Mouse (Mus musculus) adrenal gland, adult 8-10 months (tissue): ENCODE data around the gene Phrf1. TPM values are rescaled to one million over a fixed set of nuclear protein-coding genes. Genes with fewer than 3 reads are reported as not detected.

Experiments used
- DNase-seq: peaks from one replicate; pipeline ENCODE4 v3.0.0; 2022
- microRNA-seq, 2 experiments: library from miRNA; unstranded; fragments of <30 nt; microRNA quantifications; one replicate each; pipeline ENCODE4 v1.2.0; 2022
- total RNA-seq, 4 experiments: library from RNA; stranded (reverse); gene quantifications; 2 replicates each; pipeline ENCODE4 v1.2.4; 2022

Gene Phrf1
- total RNA-seq, 4 experiments from 2014 or later = 79.8 to 92.9 (median 84.3) TPM

- DNase-seq = no peak
Observed at GRCm38 (mm10) chr7:141293852-141294471, 65.4 kb downstream of the Phrf1 start.

DNA sequence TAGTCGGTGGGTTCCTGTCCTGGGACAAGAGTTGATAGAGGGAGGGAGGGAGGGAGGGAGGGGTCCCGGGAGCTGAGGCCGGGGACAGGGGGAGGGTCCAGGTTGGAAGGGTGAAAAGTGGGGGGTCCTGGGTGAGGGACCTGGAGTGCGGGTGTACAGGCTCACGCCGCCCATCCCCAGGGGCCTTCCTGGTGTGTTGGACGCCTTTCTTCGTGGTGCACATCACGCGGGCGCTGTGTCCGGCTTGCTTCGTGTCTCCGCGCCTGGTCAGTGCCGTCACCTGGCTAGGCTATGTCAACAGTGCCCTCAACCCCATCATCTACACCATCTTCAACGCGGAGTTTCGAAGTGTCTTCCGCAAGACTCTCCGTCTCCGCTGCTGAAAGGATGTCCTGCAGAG, 65.9 kb downstream of the Phrf1 start:
- DNase-seq = no peak

- no peak for DNase-seq
Observed at GRCm38 (mm10) chr7:141297926-141298650, 69.5 kb downstream of the Phrf1 start.

- DNase-seq = no peak
Observed at GRCm38 (mm10) chr7:141299175-141299574, 70.6 kb downstream of the Phrf1 start.

GRCm38 (mm10) chr7:141301386-141301785, 72.8 kb downstream of the Phrf1 start:
- no peak for DNase-seq

DNA sequence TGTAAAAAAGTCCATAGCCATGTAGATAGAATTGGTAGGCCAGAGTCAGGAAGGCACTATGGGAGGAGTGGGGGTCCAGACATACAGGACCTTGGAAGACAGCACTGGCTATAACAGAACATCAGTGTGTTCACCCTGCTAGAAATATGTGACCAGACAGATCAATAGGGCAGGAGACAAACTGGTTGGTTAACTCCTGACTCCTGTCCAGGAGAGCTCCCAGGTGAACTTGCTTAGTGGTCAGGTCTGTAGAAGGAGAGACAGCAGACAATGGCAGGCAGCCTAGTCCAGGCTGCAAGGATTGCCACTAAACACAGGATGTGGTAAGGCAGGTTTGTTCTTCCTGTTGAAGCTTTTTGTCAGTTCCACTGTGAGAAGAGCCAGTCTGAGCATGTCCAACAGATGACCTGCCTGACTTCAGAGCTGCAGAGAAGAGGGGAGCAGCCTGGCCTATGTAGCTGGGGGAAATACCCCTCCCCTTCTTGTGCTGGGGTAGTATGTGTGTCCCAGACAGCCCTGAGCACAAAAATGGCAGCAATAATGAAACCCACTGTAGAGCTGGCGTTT, 74.2 kb downstream of the Phrf1 start:
- no peak for DNase-seq

- DNase-seq = no peak
Observed at GRCm38 (mm10) chr7:141304537-141304936, 76.0 kb downstream of the Phrf1 start.

Small RNA genes within 50 kb of the gene (microRNA-seq; reads per million reads assigned to microRNA genes)
- gene Mir210 = 158 to 285 reads per million in 2 experiments

Other genes with a start within 250 kb of the Phrf1 start
- 100 to 1,000 TPM; 105 to 128 (median 116) TPM for gene Ifitm3, start 218.0 kb upstream of the Phrf1 start, total RNA-seq
- 1 to 10 TPM in 2 of 4 experiments, under 1 TPM in 1, not detected in 1; 0.81 to 1.5 (median 1.2) TPM for gene Ifitm6, start 210.9 kb upstream of the Phrf1 start, total RNA-seq
- not detected for gene Gm17387, start 199.7 kb upstream of the Phrf1 start, total RNA-seq
- 1 to 10 TPM; 2.0 to 6.1 (median 2.7) TPM for gene B4galnt4, start 167.7 kb upstream of the Phrf1 start, total RNA-seq
- 1 to 10 TPM; 1.6 to 3.1 (median 2.1) TPM for gene Pkp3, start 150.6 kb upstream of the Phrf1 start, total RNA-seq
- 1 to 10 TPM; 4.2 to 5.8 (median 4.8) TPM for gene Sigirr, start 128.2 kb upstream of the Phrf1 start, total RNA-seq
- under 1 TPM in 1 of 4 experiments, not detected in 3; 0.21 TPM for gene Ano9, start 111.0 kb upstream of the Phrf1 start, total RNA-seq
- gene Ptdss2, start 106.4 kb upstream of the Phrf1 start, total RNA-seq = 10 to 100 TPM; 36.4 to 46.7 (median 43.0) TPM
- gene Rnh1, start 55.9 kb upstream of the Phrf1 start, total RNA-seq = 100 to 1,000 TPM; 339 to 382 (median 360) TPM
- 100 to 1,000 TPM in 1 of 4 experiments, 10 to 100 TPM in 3; 80.0 to 105 (median 92.6) TPM for gene Hras, start 34.8 kb upstream of the Phrf1 start, total RNA-seq
- 10 to 100 TPM in 1 of 4 experiments, 1 to 10 TPM in 3; 6.6 to 12.1 (median 8.4) TPM for gene Lrrc56, start 34.6 kb upstream of the Phrf1 start, total RNA-seq
- gene Lmntd2, start 14.7 kb upstream of the Phrf1 start, total RNA-seq = under 1 TPM; 0.12 to 0.94 (median 0.66) TPM
- gene Rassf7, start 12.9 kb upstream of the Phrf1 start, total RNA-seq = 1 to 10 TPM; 5.6 to 7.7 (median 6.3) TPM
- 10 to 100 TPM in 2 of 4 experiments, 1 to 10 TPM in 2; 7.0 to 10.7 (median 9.4) TPM for gene Irf7, start 37.7 kb downstream of the Phrf1 start, total RNA-seq
- gene Cdhr5, start 48.0 kb downstream of the Phrf1 start, total RNA-seq = 1 to 10 TPM; 2.3 to 5.5 (median 3.2) TPM
- under 1 TPM in 1 of 4 experiments, not detected in 3; 0.67 TPM for gene Sct, start 50.3 kb downstream of the Phrf1 start, total RNA-seq
- 1 to 10 TPM in 1 of 4 experiments, under 1 TPM in 1, not detected in 2; 0.40 to 1.3 TPM for gene Drd4, start 63.2 kb downstream of the Phrf1 start, total RNA-seq
- 10 to 100 TPM; 27.1 to 47.4 (median 36.7) TPM for gene Deaf1, start 98.9 kb downstream of the Phrf1 start, total RNA-seq
- 10 to 100 TPM; 31.4 to 46.6 (median 34.8) TPM for gene Tmem80, start 99.0 kb downstream of the Phrf1 start, total RNA-seq
- 1 to 10 TPM; 2.0 to 2.9 (median 2.3) TPM for gene Eps8l2, start 110.1 kb downstream of the Phrf1 start, total RNA-seq
- gene Taldo1, start 163.4 kb downstream of the Phrf1 start, total RNA-seq = 100 to 1,000 TPM; 429 to 671 (median 576) TPM
- 10 to 100 TPM; 38.9 to 52.2 (median 47.6) TPM for gene Gatd1, start 185.4 kb downstream of the Phrf1 start, total RNA-seq
- gene Cend1, start 200.7 kb downstream of the Phrf1 start, total RNA-seq = 1 to 10 TPM; 1.5 to 2.6 (median 2.1) TPM
- 100 to 1,000 TPM in 3 of 4 experiments, 10 to 100 TPM in 1; 86.7 to 109 (median 104) TPM for gene Slc25a22, start 209.1 kb downstream of the Phrf1 start, total RNA-seq
- 1 to 10 TPM; 1.0 to 2.3 (median 1.4) TPM for gene Pidd1, start 215.2 kb downstream of the Phrf1 start, total RNA-seq
- 1,000 to 10,000 TPM in 3 of 4 experiments, 100 to 1,000 TPM in 1; 998 to 1,129 (median 1,024) TPM for gene Rplp2, start 218.6 kb downstream of the Phrf1 start, total RNA-seq
- gene Pnpla2, start 226.4 kb downstream of the Phrf1 start, total RNA-seq = 100 to 1,000 TPM; 256 to 532 (median 452) TPM
- 10 to 100 TPM; 11.7 to 21.1 (median 18.7) TPM for gene Cracr2b, start 232.3 kb downstream of the Phrf1 start, total RNA-seq
- 100 to 1,000 TPM; 323 to 455 (median 409) TPM for gene Cd151, start 238.6 kb downstream of the Phrf1 start, total RNA-seq
- gene Polr2l, start 246.3 kb downstream of the Phrf1 start, total RNA-seq = 100 to 1,000 TPM in 3 of 4 experiments, 10 to 100 TPM in 1; 99.4 to 147 (median 129) TPM
- 100 to 1,000 TPM in 2 of 4 experiments, 10 to 100 TPM in 2; 89.1 to 191 (median 124) TPM for gene Tspan4, start 246.5 kb downstream of the Phrf1 start, total RNA-seq